Mouse (Mus musculus): ENCODE data around the gene Gm15085.
"Not testable (repeated sequence)": the region's sequence is repeated elsewhere in the genome, so short reads cannot be mapped to it uniquely, and the experiment has no call there.

Gene Gm15085

DNA sequence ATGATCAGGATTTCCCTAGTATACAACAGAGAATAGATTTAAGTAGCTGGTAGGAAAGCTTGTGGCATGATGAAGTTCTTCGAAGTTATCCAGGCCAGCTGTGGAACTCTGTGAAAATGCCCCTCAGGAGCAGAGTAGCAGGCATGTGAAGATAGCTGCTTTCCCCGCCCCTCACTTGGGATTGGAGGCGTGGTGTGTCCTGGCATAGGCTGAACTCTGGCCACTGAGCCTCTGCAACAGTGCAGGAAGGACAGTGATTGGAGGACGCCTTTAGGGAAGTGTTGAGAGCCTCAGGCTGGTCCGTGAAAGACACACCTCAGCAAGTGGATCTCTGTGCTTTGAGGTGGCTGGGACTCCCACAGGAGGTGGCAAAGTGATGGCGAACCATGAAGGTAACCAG, at the start of gene Gm15085:
Gm15085 (plus strand) TSS at position 301 of the 400 bp plus-strand sequence.
- DNase-seq (ENCODE audit: low read depth, low spot score), result not testable (repeated sequence)
